Mouse (Mus musculus): ENCODE measurements around the gene Trmt10a. TPM values are rescaled to one million over a fixed set of nuclear protein-coding genes. Genes with fewer than 3 reads are reported as not detected.

Gene Trmt10a
- polyA plus RNA-seq, 1 experiment from 2014 or later: 7.0 TPM

Other genes with a start within 250 kb of the Trmt10a start
- 136 and 138 TPM in 2 replicates for gene Lamtor3, start 224.9 kb upstream of the Trmt10a start, polyA plus RNA-seq (2015; fragmentation: Nextera tagmentation; extraction: Ambion mirVana)
- gene Dapp1, start 161.9 kb upstream of the Trmt10a start, polyA plus RNA-seq (2015; fragmentation: Nextera tagmentation; extraction: Ambion mirVana): 3.7 and 4.3 TPM in 2 replicates
- gene 1110002E22Rik, start 78.4 kb upstream of the Trmt10a start, polyA plus RNA-seq (2015; fragmentation: Nextera tagmentation; extraction: Ambion mirVana): 0.14 and 0.22 TPM in 2 replicates
- gene Gm5105, start 76.1 kb upstream of the Trmt10a start, polyA plus RNA-seq (2015; fragmentation: Nextera tagmentation; extraction: Ambion mirVana): 0.15 TPM in 1 of 2 replicates, not detected in the other
- gene Mttp, start 1.5 kb downstream of the Trmt10a start, polyA plus RNA-seq (2015; fragmentation: Nextera tagmentation; extraction: Ambion mirVana): 8.6 and 8.7 TPM in 2 replicates
- gene 4930579F01Rik, start 50.4 kb downstream of the Trmt10a start, polyA plus RNA-seq (2015; fragmentation: Nextera tagmentation; extraction: Ambion mirVana): not detected in 2 replicates
- 0.15 and 1.1 TPM in 2 replicates for gene Adh7, start 74.3 kb downstream of the Trmt10a start, polyA plus RNA-seq (2015; fragmentation: Nextera tagmentation; extraction: Ambion mirVana)
- gene Adh1, start 117.5 kb downstream of the Trmt10a start, polyA plus RNA-seq (2015; fragmentation: Nextera tagmentation; extraction: Ambion mirVana): 0.56 and 0.57 TPM in 2 replicates
- gene Adh6a, start 169.8 kb downstream of the Trmt10a start, polyA plus RNA-seq (2015; fragmentation: Nextera tagmentation; extraction: Ambion mirVana): not detected in 2 replicates
- 0.13 and 0.17 TPM in 2 replicates for gene Adh6b, start 198.3 kb downstream of the Trmt10a start, polyA plus RNA-seq (2015; fragmentation: Nextera tagmentation; extraction: Ambion mirVana)

All from forebrain, embryonic 15.5 days (tissue).